Mouse (Mus musculus): ENCODE measurements around the gene Pdxp.

The Pdxp gene

DNA sequence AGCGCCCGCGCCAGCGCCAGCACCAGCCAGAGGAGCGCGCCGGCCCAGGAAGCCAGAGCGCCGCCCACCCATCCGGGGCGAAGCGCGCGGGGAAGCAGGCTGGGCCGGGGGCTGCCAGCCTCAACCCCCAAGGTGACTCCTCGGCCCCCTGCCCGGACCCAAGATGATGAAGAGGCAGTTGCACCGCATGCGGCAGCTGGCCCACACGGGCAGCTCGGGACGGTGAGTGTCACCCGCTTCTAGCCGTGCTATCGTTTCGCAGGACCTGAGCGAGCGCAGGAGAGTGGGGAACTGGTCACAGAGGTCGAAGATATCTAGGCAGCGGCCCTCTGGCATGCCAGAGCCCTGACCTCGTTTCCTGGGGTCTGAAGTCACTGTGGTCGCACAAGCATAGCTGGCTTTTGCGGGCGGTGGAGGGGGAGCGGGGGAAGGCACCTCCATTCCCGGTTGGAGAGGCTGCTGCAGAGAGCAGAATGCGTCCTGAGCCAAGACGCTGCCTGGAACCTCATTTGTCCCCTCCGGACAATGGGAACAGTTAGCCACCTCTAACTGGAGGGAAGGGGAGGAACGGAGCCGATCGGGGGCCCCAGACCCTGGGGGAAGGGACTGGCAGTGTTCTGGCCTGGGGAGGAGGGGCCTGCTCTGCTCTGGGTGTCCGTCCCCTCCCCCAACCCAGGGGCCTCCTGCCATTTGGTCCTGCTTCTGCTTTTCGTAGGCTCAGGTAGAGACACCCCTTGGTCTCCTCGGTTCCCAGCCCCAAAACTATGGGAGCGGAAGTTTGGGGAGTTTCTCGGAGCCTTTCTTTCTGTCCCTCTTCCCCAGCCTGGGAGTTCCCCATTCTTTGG lies 13.8 kb upstream of the Pdxp start, which contains the start of gene Sh3bp1:
Gene Sh3bp1 (plus strand): TSS at position 29 of the 845 bp plus-strand sequence.
- peak; percentile 62 to 63 for DNase-seq

DNA sequence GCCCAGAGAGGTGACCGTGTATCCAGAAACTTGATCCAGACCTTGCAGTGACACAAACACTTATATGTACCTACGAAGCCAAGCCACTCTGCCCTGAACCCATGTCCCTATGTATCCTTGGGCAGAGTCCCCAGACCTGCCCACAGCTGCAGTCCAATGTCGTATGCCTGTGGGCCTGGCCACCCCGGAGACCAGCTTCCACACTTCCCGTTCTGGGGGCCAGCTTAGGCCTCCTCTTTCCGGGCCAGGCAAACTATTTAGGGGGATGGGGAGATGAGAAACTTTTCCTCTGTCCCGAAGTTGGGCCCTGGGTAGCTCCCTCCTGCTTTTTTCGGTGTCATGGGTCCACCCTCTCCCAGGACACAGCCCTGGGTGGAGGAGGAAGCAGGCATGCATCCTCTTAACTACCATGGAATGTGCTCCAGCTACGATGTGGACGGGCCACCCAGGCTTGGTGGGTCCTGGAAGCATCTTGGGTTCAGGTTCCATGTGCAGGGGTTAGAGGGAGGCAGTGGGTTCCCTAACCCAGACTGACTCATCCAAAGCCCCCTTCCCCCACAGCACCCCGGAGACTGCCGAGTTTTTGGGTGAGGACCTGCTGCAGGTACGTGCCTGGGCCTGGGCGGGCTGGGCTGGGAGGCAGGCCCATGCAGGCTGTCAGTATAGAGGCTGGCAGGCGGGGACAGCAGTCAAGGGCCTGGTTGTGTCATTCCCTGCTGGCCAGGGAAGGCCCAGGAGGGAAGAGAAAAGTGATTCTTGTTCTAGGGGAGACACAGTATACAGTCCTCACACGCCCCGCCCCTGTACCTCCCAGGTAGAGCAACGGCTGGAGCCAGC lies 12.9 kb upstream of the Pdxp start:
- DNase-seq, result no peak

DNA sequence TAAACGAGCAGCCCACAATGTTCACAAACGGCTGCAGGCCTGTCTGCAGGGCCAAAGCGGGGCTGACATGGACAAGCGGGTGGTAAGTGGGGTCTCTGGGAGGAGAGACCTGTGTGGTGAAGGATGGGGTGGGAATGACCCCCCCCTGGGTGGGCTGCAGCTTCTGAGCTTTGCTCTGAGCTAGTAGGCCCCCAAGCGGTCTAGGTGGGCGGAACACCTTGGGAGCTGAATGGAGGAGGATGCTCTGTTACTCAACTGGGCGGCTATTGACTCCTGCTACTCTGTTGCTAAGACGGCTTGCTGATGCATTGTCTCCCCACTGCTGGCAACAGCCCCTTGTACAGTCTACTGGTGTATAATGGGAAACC lies 12.3 kb upstream of the Pdxp start:
- no peak for DNase-seq

DNA sequence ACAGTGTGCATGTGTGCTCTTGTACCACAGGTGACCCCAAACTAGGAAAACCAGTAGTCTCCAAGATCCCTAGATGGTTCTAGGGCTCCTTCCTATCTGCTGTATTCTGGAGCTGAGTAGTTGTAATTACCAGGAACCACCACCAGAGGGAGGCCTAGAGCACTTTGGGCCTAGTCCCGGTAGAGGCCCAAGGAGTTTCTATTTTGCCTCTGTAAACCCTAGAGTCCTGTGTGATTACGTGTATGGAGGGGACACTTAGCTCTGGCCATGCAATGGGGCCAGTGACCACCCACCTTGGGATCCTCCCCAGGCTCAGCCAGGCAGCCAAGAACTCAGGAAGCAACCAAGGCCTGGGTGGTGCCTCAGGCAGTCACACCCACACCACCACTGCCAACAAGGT lies 10.5 kb upstream of the Pdxp start:
- DNase-seq, result peak; percentile 92 to 94

DNA sequence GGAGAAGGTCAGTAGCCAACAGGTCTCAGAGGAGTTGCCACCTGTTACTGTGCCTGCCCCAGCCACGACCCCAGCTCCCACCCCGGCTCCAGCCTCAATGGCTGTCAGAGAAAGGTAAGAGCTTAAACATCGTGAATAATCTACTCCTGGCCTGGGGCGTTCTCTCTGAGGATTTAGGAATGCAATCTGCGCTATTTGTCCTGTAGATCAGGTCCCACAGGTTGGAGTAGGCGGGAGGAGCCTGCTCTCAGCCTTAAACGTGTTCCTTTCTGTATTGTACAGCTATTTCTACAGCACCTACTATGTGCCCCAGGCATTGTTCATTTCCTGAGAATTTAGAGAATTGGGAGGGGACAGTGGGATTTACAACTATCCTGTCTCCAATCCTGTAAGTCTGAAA lies 5.3 kb upstream of the Pdxp start:
- no peak for DNase-seq

DNA sequence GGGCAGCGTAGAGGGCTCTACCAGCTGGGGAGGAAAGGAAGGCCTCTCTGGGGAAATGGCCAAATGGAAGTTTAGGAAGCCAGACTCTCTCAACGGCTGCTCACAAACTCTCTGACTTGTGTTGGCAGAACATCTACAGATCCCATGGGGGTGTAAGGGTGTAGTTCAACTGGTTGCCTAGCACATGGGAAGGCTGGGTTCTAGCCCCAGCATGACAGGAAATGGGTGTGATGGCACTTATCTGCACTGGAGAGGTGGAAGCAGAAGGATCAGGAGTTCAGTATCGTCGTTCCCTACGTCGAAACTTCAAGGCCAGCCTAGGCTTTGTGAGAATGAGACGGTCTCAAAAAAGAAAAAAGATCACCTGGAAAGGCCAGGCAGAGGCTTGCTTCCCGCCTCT lies 4.7 kb upstream of the Pdxp start:
- DNase-seq, result no peak

DNA sequence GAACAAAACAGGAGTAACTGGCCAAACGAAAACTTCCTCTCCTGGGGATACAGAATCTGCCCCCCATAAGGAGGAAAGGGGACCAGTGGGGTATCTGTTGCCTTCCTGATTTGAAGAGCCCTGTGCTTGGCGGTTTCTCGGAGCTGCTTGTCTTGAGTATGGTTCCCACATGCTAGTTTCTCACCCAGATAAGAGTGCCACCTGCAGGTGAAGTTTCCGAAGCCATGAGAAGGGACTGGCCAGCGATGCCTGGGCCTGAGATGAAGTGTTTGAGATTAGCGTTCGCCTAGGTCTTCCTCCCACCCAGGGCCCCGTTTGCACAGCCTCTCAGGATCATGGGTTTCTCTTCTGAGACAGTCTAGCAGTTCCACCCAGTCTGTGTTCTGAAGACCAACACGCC lies 1.7 kb upstream of the Pdxp start:
- DNase-seq, result peak; percentile 83 to 84

DNA sequence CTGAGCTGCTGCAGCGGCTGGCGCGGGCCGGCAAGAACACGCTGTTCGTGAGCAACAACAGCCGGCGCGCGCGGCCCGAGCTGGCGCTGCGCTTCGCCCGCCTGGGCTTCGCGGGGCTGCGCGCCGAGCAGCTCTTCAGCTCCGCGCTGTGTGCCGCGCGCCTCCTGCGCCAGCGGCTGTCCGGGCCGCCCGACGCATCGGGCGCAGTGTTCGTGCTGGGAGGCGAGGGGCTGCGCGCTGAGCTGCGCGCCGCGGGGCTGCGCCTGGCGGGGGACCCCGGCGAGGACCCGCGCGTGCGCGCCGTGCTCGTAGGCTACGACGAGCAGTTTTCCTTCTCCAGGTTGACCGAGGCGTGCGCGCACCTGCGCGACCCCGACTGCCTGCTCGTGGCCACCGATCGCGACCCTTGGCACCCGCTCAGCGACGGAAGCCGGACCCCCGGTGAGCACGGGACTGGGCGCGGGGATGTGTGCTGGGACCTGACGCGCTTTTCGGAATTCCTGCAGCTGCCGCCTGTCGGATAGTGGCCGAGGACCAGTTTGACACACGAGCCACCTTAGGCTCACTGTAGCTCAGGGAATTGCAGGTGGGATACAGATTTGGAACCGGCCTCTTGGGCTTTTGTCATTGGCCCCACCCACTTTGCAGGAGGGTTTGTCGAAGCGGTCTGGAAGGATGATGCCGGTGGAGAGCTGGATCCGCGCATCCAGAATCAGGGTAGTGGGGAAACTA lies 538 bp downstream of the Pdxp start:
- peak; percentile 81 to 83 for DNase-seq

DNA sequence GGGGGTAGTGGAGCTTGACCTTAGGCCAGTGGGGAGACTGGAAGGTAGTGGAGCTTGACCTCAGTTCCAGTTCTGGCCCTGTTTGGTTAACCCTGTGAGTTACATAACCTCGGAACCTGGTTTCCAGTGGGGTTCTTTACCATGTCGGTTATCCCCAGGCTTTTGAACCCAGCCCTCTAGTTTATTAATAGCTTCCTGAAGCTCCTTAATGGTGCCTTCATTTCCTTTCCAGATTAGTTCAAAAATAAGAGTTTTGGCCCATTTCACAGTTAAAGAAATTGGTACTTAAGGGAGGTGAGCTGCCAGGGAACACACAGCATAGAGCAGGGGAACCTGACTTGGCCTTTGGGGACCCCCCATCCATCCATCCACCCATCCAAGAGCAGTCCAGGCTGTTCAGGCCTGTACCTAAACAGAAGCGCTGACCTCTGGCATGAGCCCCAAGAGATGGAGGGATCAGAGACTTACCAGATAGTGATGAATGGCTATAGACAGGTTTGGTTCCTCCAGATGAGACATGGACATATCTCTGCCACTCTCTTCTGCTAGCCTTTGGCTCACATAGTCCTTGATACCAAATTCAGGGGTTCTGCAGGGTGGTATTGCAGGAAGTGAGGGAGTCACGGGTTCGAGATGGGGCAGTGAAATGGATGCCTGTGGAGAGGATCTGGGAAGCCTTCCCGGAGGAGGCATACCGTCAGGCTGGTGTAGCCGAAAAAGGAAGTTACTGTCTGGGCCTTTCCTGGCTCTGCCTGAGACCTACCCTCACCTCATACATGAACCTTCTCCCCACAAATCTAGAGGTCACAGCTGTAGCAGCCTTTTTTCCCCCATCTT lies 1.3 kb downstream of the Pdxp start:
- peak; percentile 40 to 41 for DNase-seq

DNA sequence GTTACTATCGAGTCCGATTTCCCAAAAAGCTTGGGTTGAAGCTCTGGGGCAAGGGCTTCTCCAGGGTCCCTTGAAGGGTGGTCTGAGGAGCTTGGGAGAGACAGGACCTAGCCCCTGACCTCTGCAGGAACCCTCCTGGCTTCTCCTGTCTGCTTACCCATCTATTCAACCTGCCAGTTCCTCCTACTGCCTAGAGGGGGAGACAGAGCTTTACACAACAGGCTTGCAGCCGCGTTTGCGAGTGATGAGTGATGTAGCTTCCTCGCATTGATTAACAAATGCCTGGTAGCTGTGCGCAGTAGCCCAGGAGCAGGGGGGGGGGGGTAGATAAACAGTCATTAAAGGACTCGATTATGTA lies 1.9 kb downstream of the Pdxp start:
- peak; percentile 85 to 86 for DNase-seq

DNA sequence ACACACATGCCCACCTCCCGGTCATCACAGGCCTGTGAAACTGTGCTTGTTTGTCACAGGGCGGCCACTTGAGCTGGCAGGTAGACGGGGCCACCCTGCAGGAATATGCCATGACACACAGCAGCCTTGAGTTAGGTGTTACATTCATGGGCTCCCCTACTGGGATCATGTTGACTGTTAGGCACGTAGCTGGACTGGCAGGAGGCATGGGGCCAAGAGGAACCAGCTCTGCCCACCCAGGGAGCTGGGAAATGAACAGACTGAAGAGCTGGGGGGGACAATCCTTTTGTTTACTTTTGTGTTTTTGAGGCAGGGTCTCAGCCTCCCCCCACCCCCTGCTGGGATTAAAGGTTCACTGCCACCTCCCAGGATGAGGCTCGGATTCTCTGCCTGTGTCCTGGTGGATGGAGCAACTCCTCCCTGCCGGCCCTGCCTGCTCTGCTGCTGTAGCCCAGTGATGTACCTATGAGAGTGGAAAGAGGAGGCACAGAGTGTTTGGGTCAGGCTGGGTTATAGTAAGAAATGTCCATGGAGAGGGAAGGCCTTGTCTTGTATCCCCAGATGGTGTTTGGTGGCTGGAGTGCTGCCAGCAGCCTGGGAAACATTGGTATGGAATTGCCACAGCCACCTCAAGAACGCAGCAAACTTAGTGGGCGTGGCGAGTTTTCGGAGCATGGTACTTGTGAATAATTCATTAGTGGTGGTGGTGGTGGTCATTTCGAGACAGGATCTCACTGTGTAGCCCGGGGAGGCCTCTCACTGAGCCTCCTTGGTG lies 2.5 kb downstream of the Pdxp start:
- DNase-seq, result peak; percentile 72 to 76

DNA sequence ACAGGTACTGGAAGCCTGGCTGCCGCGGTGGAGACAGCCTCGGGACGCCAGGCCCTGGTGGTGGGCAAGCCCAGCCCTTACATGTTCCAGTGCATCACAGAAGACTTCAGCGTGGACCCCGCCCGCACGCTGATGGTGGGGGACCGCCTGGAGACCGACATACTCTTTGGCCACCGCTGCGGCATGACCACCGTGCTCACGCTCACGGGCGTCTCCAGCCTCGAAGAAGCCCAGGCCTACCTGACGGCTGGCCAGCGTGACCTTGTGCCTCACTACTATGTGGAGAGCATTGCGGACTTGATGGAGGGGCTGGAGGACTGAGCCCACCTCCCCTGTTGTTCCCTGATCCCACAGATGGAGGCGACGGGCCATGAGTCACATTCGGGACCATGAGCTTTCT lies 4.4 kb downstream of the Pdxp start:
- no peak for DNase-seq

DNA sequence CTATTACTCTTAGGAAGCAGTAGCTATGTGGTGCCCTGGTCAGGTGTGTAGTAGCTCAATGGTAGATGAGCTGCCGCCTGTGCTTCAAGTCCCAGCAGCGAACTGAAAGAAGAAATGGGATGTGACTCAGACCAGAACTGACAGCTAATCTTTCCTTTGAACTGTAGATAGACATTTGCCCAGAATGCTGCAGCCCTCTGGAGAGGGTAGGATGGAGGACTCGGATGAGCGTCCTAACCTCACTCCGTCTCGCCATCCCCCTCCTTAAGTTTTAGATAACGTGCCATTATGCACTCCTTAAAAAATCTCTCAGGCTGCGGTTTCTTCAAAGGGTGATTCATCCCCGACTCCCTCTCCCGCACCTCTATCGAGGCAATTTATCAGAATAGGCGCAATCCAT lies 6.2 kb downstream of the Pdxp start:
- DNase-seq, result no peak

DNA sequence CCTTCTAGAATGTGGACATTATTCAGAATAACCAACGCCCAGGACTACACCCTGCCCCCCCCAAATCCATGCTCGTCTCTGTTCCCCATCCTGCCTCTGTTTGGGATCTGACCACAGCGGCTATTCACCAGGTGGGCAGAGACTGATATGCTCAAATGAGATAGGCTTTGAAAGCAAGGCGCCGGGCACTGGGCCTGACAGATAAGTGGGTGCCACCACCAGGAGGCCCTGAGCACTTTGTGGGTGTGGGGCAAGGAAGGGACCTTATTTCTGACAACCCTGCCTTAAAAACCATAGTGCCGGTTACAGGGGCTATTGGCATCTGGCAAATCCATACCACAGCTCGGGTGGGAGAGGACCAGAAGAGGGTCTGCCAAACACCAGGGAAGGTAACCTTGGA lies 9.0 kb downstream of the Pdxp start:
- no peak for DNase-seq

DNA sequence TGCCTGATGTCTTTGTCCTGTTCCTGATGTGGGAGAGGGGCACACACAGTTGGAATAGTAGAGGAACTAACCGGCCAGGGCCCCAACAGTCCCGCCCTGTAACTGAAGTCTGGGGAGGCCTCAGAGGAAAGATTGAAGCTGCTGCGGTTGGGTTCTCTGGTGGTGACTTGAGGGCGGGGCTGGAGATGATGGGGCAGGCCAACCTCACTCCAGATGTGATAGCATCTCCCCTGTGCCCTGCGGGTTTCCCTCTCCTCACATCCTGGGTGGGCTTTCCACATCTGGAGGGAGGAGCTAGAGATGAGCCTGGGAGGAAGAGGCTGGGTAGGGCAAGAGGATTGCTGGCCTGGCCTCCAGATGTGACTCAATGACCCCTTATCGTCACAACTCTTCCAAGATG lies 9.9 kb downstream of the Pdxp start:
- no peak for DNase-seq

DNA sequence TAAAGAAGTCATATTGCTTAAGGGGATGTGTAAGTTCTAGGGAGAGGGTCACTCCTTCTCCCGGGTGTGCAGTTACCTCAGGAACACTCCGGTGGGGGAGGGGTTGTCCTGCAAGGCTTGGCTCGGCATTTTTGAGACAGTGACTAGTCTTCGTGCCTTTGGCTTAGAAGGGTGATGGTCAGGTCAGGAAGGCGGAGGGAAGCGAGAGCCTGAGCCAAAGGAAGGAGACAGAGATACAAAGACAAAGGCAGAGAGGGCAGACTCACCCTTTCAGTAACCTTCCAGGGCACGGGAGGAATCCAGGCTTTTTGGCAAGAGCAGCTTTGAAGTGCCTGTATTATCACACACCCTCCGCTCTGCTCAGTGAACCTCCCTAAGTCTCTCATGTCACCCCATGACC lies 11.4 kb downstream of the Pdxp start:
- no peak for DNase-seq

DNA sequence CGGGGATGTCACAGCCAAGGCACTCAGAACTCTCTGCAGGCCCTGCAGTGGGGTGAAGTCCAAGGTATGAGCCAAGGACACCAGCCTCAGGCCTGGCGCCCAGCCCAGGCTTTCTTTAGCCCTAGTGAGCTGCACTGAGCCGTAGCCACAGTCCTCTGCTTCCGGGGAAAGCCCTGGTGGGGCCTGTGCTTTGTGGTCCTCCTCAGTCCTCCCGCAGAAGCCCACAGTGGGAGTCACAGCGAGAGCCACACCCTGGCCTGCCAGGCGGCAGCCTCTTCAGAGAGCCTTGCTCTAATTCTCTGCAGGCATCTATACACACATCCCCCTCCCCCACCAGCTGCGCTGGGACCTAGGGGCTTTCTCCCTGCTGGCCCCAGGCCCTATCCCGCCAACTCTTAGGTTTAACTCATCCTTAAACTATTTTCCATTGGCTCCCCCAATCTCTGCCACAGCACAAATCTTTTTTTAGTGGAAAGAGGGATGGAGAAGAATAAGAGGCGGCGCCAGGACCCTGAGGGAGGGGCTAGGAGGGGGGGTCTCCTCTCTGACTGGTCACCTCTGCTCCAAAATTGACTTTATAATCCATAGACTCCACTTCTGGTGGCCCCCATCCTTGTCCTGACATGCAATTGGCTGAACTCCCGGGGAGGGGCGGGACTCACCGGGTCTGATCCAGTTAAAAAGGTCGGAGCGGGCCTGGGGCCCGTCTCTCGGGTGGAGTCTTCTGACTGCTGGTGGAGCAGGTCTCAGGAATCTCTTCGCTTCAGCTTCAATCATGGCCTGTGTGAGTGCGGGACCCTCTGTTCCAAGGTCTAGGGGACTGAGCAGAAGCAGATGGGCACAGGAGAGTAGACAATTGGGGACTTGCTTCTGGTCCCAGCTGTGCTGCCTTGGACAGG lies 12.6 kb downstream of the Pdxp start, which contains the start of gene Lgals1:
Gene Lgals1 (plus strand): TSS at position 705 of the 899 bp plus-strand sequence.
- DNase-seq, result peak; percentile 90 to 92

DNA sequence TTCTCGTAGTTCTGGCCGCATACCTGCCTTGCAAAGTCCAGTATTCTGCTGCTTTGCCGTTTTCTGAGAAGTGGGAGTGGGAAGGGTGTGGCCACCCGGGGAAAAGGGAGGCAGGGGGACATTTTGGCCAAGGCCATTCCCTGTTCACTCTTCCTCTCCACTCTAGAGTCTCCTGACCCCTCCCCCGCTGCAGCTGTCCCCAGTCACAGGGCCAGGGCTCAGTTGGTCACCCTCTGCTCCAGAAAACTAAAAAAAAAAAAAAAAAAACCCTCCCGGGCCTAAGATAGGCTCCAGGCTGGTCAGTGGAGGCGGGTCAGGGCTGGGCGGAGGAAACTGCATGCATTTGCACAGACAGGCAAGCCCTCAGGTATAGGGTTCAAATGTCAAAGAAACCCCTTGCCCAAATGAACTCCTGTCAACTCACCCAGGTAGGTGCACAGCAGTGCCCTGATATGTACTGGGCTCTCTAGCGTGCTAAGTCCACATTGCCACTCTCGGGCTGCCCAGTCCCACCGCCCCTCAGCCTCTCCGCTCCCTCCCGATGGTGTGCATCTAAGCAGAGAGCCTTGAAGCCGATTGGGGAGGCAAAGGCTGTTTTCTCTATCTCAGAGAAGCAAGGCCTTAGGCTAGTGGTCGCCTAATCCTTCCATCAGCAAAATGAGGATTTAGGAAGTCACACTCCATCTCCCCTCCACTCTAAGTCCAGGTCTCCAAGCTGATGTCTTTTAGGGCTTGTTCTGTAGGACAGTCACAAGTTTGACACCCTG lies 13.5 kb downstream of the Pdxp start:
- peak; percentile 66 to 74 for DNase-seq

DNA sequence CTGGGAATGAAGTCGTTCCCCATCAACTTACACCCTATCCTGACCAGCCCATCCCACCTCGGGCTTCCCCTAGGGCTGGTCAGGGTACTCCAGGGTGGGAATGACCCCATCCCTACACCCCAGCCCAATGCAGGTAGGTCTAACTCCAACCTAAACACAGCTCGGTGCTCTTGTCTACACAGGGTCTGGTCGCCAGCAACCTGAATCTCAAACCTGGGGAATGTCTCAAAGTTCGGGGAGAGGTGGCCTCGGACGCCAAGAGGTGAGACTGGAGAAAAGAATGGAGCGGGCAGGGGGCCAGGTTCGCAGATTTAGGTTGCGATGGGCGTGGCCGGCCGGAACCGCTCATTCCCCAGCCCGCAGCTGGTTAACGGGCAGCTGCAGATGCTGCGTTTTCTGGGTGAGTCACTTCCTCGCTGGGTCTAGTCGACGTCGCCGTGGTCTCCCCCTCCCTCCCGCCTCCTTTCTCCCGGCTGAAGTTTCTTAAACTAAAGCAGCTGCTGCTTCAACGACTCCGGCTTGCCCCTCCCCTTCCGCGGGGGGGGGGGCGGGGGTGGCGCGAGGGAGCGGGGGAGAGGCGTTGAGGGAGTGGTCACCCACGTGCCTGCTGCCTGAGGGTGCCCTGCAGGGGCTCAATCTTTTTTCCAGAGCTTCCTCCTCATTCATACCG lies 14.2 kb downstream of the Pdxp start:
- DNase-seq, result peak; percentile 46

All from cerebellum, postnatal 10 days (tissue).